Mouse (Mus musculus) heart, embryonic 16.5 days (tissue): ENCODE results near the gene Iyd. TPM values are rescaled to one million over a fixed set of nuclear protein-coding genes. Genes with fewer than 3 reads are reported as not detected.

Source experiments
- ATAC-seq: fragments of 200-750 bp; cut with Nextera tagmentation; replicated peaks from 2 replicates; pipeline ENCODE4 v1.8.0; 2017; ENCODE audit warnings: moderate number of reproducible peaks; ENCODE audit not compliant: insufficient read depth, low FRiP score; ENCODE audit errors: extremely low read depth
- H3K27ac ChIP-seq: fragments of 300-500 bp; sonication (generic); 2 replicates; pipeline ENCODE4 v1.5.1; 2014; ENCODE audit warnings: mild to moderate bottlenecking, low read length, control low read depth, moderate library complexity
- H3K27me3 ChIP-seq: fragments of 300-500 bp; sonication (generic); 2 replicates; pipeline ENCODE4 v1.6.1; 2014; ENCODE audit warnings: low read length, mixed read lengths; ENCODE audit not compliant: control insufficient read depth, insufficient read depth
- H3K36me3 ChIP-seq: fragments of 300-500 bp; sonication (generic); 2 replicates; pipeline ENCODE4 v1.6.1; 2014; ENCODE audit not compliant: control insufficient read depth, insufficient read depth
- H3K4me1 ChIP-seq: fragments of 300-500 bp; sonication (generic); 2 replicates; pipeline ENCODE4 v1.6.1; 2014; ENCODE audit warnings: low read length, mixed read lengths; ENCODE audit not compliant: control insufficient read depth, insufficient read depth
- H3K4me2 ChIP-seq: fragments of 300-500 bp; sonication (generic); 2 replicates; pipeline ENCODE4 v1.6.1; 2014; ENCODE audit warnings: low read depth, mild to moderate bottlenecking, control low read depth, low read length
- H3K4me3 ChIP-seq: fragments of 300-500 bp; sonication (generic); 2 replicates; pipeline ENCODE4 v1.5.1; 2014; ENCODE audit warnings: mild to moderate bottlenecking, control low read depth, low read length
- H3K9ac ChIP-seq: fragments of 300-500 bp; sonication (generic); 2 replicates; pipeline ENCODE4 v1.6.1; 2014; ENCODE audit warnings: low read length, control low read depth
- H3K9me3 ChIP-seq: fragments of 300-500 bp; sonication (generic); replicated peaks from 2 replicates; pipeline ENCODE4 v1.6.1; 2016; ENCODE audit warnings: low read length; ENCODE audit not compliant: control insufficient read depth
- WGBS: fragments of 180-500 bp; shearing (Covaris S2); extraction: QIAGEN DNeasy Blood & Tissue Kit; methylation state at CpG from one replicate; pipeline ENCODE4 v1.1.7; 2014; 5-methylcytosine and 5-hydroxymethylcytosine counted together
- polyA plus RNA-seq: library from polyadenylated mRNA; unstranded; fragments of >200 nt; fragmentation: Nextera tagmentation; extraction: Ambion mirVana; gene quantifications from 2 replicates; pipeline ENCODE4 v1.2.1, GENCODE M21; 2015

Iyd gene
- polyA plus RNA-seq, 1 experiment from 2014 or later = 0.91 TPM

GRCm38 (mm10) chr10:3511401-3511800 lies 28.6 kb upstream of the Iyd start:
- no peak for ATAC-seq
- Histone ChIP-seq H3K27me3 (no peaks in the 10 kb centered on the region), H3K27ac (no peak overlapping the region), H3K9ac (no peak overlapping the region), H3K4me3 (no peak overlapping the region), H3K4me2 (no peak overlapping the region), H3K9me3 (0 out of 2 replicates have a peak, but pooled peaks cover 5% of the 10 kb centered on the region), H3K4me1 (peaks cover 28% of the 10 kb centered on the region), H3K36me3 (no peaks in the 10 kb centered on the region)
- WGBS = 72% methylated on average over 3 of the region's 3 CpGs

- Histone ChIP-seq H3K27ac (no peak overlapping the region), H3K4me1 (peaks cover 24% of the 10 kb centered on the region), H3K36me3 (no peaks in the 10 kb centered on the region), H3K9ac (no peak overlapping the region), H3K9me3 (no peaks in the 10 kb centered on the region), H3K27me3 (no peaks in the 10 kb centered on the region), H3K4me3 (no peak overlapping the region), H3K4me2 (no peak overlapping the region)
- no peak for ATAC-seq
- 72% methylated on average over 8 of the region's 8 CpGs for WGBS
These were observed 27.3 kb upstream of the Iyd start for GRCm38 (mm10) chr10:3512620-3513305.

GRCm38 (mm10) chr10:3513947-3514346 lies 26.1 kb upstream of the Iyd start:
- Histone ChIP-seq H3K9me3 (no peaks in the 10 kb centered on the region), H3K27me3 (no peaks in the 10 kb centered on the region), H3K9ac (no peak overlapping the region), H3K27ac (no peak overlapping the region), H3K4me2 (no peak overlapping the region), H3K36me3 (no peaks in the 10 kb centered on the region), H3K4me3 (no peak overlapping the region), H3K4me1 (peaks cover 15% of the 10 kb centered on the region)
- 61% methylated on average over 6 of the region's 6 CpGs for WGBS
- no peak for ATAC-seq

- Histone ChIP-seq H3K4me3 (no peak overlapping the region), H3K36me3 (no peaks in the 10 kb centered on the region), H3K9me3 (no peaks in the 10 kb centered on the region), H3K27ac (no peak overlapping the region), H3K9ac (no peak overlapping the region), H3K4me1 (peaks cover 13% of the 10 kb centered on the region), H3K4me2 (no peak overlapping the region), H3K27me3 (no peaks in the 10 kb centered on the region)
- ATAC-seq = no peak
- WGBS = 90% methylated on average over 1 of the region's 1 CpGs
These were observed 25.4 kb upstream of the Iyd start for GRCm38 (mm10) chr10:3514634-3515033.

- peaks cover 8% of the 10 kb centered on the region for H3K4me1 ChIP-seq
- H3K27me3 ChIP-seq = no peaks in the 10 kb centered on the region
- no peak overlapping the region for H3K27ac ChIP-seq
- WGBS = 60% methylated on average over 6 of the region's 6 CpGs
- H3K36me3 ChIP-seq = no peaks in the 10 kb centered on the region
- H3K4me3 ChIP-seq = no peak overlapping the region
- H3K9ac ChIP-seq = no peak overlapping the region
- H3K4me2 ChIP-seq = no peak overlapping the region
- no peaks in the 10 kb centered on the region for H3K9me3 ChIP-seq
- ATAC-seq = no peak
These were observed 23.6 kb upstream of the Iyd start for GRCm38 (mm10) chr10:3516442-3516841.

GRCm38 (mm10) chr10:3523044-3523793 lies 16.8 kb upstream of the Iyd start:
- 21% methylated on average over 6 of the region's 6 CpGs for WGBS
- Histone ChIP-seq H3K4me2 (no peak overlapping the region), H3K9me3 (no peaks in the 10 kb centered on the region), H3K9ac (no peak overlapping the region), H3K27ac (peak overlapping the region; percentile 91), H3K27me3 (no peaks in the 10 kb centered on the region), H3K4me1 (peaks cover 53% of the 10 kb centered on the region), H3K4me3 (no peak overlapping the region), H3K36me3 (no peaks in the 10 kb centered on the region)
- ATAC-seq = peak; percentile 81

- 41% methylated on average over 3 of the region's 3 CpGs for WGBS
- no peak overlapping the region for H3K4me2 ChIP-seq
- H3K4me3 ChIP-seq = no peak overlapping the region
- no peaks in the 10 kb centered on the region for H3K36me3 ChIP-seq
- H3K9me3 ChIP-seq = no peaks in the 10 kb centered on the region
- H3K9ac ChIP-seq = peak overlapping the region; percentile 28
- H3K27me3 ChIP-seq = no peaks in the 10 kb centered on the region
- peak overlapping the region; percentile 91 for H3K27ac ChIP-seq
- H3K4me1 ChIP-seq = peaks cover 55% of the 10 kb centered on the region
- ATAC-seq = no peak
These were observed 15.5 kb upstream of the Iyd start for GRCm38 (mm10) chr10:3524513-3524912.

- H3K4me2 ChIP-seq = 0 out of 2 replicates have a peak overlapping the region, but pooled peaks have one; percentile 16
- H3K9me3 ChIP-seq = no peaks in the 10 kb centered on the region
- peaks cover 59% of the 10 kb centered on the region for H3K4me1 ChIP-seq
- ATAC-seq = peak; percentile 87
- 7% methylated on average over 2 of the region's 2 CpGs for WGBS
- peak overlapping the region; percentile 28 for H3K9ac ChIP-seq
- no peaks in the 10 kb centered on the region for H3K36me3 ChIP-seq
- H3K4me3 ChIP-seq = no peak overlapping the region
- H3K27me3 ChIP-seq = no peaks in the 10 kb centered on the region
- H3K27ac ChIP-seq = peak overlapping the region; percentile 91
These were observed 14.5 kb upstream of the Iyd start for GRCm38 (mm10) chr10:3525420-3526019.

GRCm38 (mm10) chr10:3529807-3530206 lies 10.2 kb upstream of the Iyd start:
- no peaks in the 10 kb centered on the region for H3K9me3 ChIP-seq
- WGBS = 67% methylated on average over 4 of the region's 4 CpGs
- ATAC-seq = no peak

More at GRCm38 (mm10) chr10:3529807-3530206, 10.2 kb upstream of the Iyd start:
- Histone ChIP-seq H3K4me1 (peaks cover 41% of the 10 kb centered on the region), H3K9ac (no peak overlapping the region), H3K27ac (no peak overlapping the region), H3K27me3 (peaks cover 5% of the 10 kb centered on the region; the same call in 1 of the 2 replicates), H3K4me2 (no peak overlapping the region), H3K4me3 (no peak overlapping the region), H3K36me3 (no peaks in the 10 kb centered on the region)
